Mouse (Mus musculus): ENCODE measurements around the gene Olfr1279.
"Not testable (repeated sequence)": the region's sequence is repeated elsewhere in the genome, so short reads cannot be mapped to it uniquely, and the experiment has no call there.

Gene Olfr1279

GRCm38 (mm10) chr2:111300374-111300773, at the start of gene Olfr1279:
Gene Olfr1279 (plus strand): TSS chr2:111300635.
- no peak for DNase-seq

- no peak for DNase-seq
These were observed 46.2 kb upstream of the Olfr1279 start, which contains the start of gene Olfr1276 for GRCm38 (mm10) chr2:111254216-111254615. Gene Olfr1276 (plus strand): TSS chr2:111254516.

- no peak for DNase-seq
These were observed 26.4 kb upstream of the Olfr1279 start, which contains the start of gene Olfr1277 for GRCm38 (mm10) chr2:111274006-111274405. Gene Olfr1277 (minus strand): TSS chr2:111274106.

GRCm38 (mm10) chr2:111289836-111290235, 10.6 kb upstream of the Olfr1279 start, which contains the start of gene Olfr1278:
Gene Olfr1278 (plus strand): TSS chr2:111290136.
- DNase-seq: no peak

GRCm38 (mm10) chr2:111298541-111298940, 1.9 kb upstream of the Olfr1279 start:
- no peak for DNase-seq

- DNase-seq: no peak
These were observed 13.3 kb downstream of the Olfr1279 start, which contains the start of gene Olfr1280 for GRCm38 (mm10) chr2:111313717-111314116. Gene Olfr1280 (plus strand): TSS chr2:111314017.

GRCm38 (mm10) chr2:111326220-111326619, 25.8 kb downstream of the Olfr1279 start, which contains the start of gene Olfr1281:
Gene Olfr1281 (plus strand): TSS chr2:111326520.
- no peak for DNase-seq

GRCm38 (mm10) chr2:111333721-111334120, 33.3 kb downstream of the Olfr1279 start:
- DNase-seq: not testable (repeated sequence)

- DNase-seq: no peak
These were observed 35.5 kb downstream of the Olfr1279 start, which contains the start of gene Olfr1282 for GRCm38 (mm10) chr2:111335976-111336375. Gene Olfr1282 (minus strand): TSS chr2:111336076.
